Mouse (Mus musculus): ENCODE measurements around the gene Spdye4a. TPM values are rescaled to one million over a fixed set of nuclear protein-coding genes. Genes with fewer than 3 reads are reported as not detected.

Gene Spdye4a
- polyA plus RNA-seq, 1 experiment from 2014 or later: not detected

DNA sequence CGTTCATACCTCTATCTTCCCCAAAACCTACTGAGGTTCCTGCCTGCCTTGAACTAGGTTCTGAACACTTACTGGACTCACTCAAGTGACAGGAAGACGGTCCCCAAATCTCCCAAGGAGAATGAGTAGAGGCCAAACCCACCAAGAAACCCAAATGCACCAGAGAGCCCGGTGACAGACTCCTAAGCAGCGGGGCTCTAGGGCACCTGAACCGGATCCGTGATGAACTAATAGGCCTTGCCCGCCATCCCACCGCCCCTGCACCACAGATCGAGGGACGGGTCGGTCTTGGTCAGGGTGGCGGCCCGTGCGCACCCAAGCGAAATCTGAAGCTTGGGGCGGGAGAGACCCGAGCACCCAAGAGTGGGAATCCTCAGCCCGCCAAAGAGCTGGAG, 26.1 kb upstream of the Spdye4a start:
- H3K4me2 ChIP-seq (ENCODE audit: low read depth, low read length): peak overlapping the region; percentile 69; the same call in 1 of the 2 replicates
- no peak for ATAC-seq (replicated peaks; ENCODE audit: extremely low read depth, insufficient read depth, low FRiP score)
- H3K4me3 ChIP-seq (ENCODE audit: low read length): peak overlapping the region; percentile 48
- no peak overlapping the region for H3K27ac ChIP-seq (ENCODE audit: low read length)
- WGBS: 35% methylated on average over 18 of the region's 18 CpGs
- H3K36me3 ChIP-seq (ENCODE audit: control insufficient read depth, insufficient read depth): peaks cover 7% of the 10 kb centered on the region
- H3K9me3 ChIP-seq (replicated peaks; ENCODE audit: control insufficient read depth, low read length): no peaks in the 10 kb centered on the region
- H3K4me1 ChIP-seq (ENCODE audit: control insufficient read depth, insufficient read depth, low read length): peaks cover 11% of the 10 kb centered on the region
- no peak overlapping the region for H3K9ac ChIP-seq (ENCODE audit: low read length)
- peaks cover 68% of the 10 kb centered on the region for H3K27me3 ChIP-seq (ENCODE audit: control insufficient read depth, insufficient read depth, low read length)

DNA sequence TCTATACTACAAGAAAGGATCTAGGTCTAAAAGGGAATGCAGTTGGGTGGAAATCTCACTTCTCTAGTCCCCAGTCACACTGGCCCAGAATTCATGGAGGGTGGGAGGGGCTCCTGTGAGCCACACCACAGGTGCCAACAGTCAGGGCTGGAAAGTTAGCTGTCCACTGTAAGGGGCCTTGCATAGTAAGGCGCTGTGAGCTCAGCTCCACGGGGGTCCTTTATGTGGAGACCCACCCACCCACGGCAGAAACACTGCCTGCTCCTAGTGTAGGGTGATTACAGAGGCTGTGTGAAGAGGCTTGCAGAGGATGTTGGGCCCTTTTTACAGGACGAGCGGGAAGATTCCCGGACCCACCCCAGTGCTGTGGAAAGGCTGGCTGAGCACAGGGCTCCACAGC, 25.3 kb upstream of the Spdye4a start:
- no peak overlapping the region for H3K27ac ChIP-seq (ENCODE audit: low read length)
- H3K4me3 ChIP-seq (ENCODE audit: low read length): no peak overlapping the region
- WGBS: 70% methylated on average over 6 of the region's 6 CpGs
- peaks cover 11% of the 10 kb centered on the region for H3K4me1 ChIP-seq (ENCODE audit: control insufficient read depth, insufficient read depth, low read length)
- no peak for ATAC-seq (replicated peaks; ENCODE audit: extremely low read depth, insufficient read depth, low FRiP score)
- no peak overlapping the region for H3K4me2 ChIP-seq (ENCODE audit: low read depth, low read length)
- H3K36me3 ChIP-seq (ENCODE audit: control insufficient read depth, insufficient read depth): peaks cover 12% of the 10 kb centered on the region
- peaks cover 62% of the 10 kb centered on the region for H3K27me3 ChIP-seq (ENCODE audit: control insufficient read depth, insufficient read depth, low read length)
- H3K9me3 ChIP-seq (replicated peaks; ENCODE audit: control insufficient read depth, low read length): no peaks in the 10 kb centered on the region
- no peak overlapping the region for H3K9ac ChIP-seq (ENCODE audit: low read length)

DNA sequence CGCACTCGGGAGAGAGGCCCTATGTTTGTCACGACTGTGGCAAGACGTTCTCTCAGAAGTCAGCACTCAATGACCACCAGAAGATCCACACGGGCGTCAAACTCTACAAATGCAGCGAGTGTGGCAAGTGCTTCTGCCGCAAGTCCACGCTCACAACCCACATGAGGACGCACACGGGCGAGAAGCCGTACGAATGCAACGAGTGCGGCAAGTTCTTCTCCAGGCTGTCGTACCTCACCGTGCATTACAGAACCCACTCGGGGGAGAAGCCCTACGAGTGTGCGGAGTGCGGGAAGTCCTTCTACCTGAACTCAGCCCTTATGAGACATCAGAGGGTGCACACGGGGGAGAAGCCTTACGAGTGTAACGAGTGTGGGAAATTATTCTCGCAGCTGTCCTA, 18.2 kb upstream of the Spdye4a start:
- Histone ChIP-seq H3K27ac (ENCODE audit: low read length) (no peak overlapping the region), H3K27me3 (ENCODE audit: control insufficient read depth, insufficient read depth, low read length) (no peaks in the 10 kb centered on the region), H3K4me2 (ENCODE audit: low read depth, low read length) (no peak overlapping the region), H3K4me1 (ENCODE audit: control insufficient read depth, insufficient read depth, low read length) (no peaks in the 10 kb centered on the region), H3K4me3 (ENCODE audit: low read length) (no peak overlapping the region), H3K36me3 (ENCODE audit: control insufficient read depth, insufficient read depth) (peaks cover 78% of the 10 kb centered on the region), H3K9ac (ENCODE audit: low read length) (no peak overlapping the region), H3K9me3 (replicated peaks; ENCODE audit: control insufficient read depth, low read length) (peaks cover 8% of the 10 kb centered on the region; the same call in 1 of the 2 replicates)
- ATAC-seq (replicated peaks; ENCODE audit: extremely low read depth, insufficient read depth, low FRiP score): no peak
- 95% methylated on average over 26 of the region's 26 CpGs for WGBS

DNA sequence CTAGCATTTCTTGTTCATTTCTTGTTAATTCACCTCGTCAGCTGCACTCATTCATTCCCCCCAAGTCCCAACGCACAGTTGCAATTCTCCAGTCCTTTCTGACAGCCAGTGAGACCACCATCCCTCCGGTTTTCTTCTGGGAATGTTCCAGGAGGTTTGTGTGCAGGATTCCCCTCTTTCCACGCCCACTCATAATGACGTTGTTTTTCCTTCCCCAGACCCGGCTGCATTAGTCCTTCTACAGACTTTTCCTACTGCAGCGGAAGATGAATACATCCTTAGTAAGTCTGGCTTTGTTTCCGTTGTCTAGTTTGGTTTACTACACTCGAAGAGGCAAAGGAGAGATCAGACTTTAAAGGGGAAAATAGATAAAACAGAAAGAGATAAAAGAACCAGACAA, 9.3 kb upstream of the Spdye4a start:
- Histone ChIP-seq H3K4me3 (ENCODE audit: low read length) (peak overlapping the region; percentile 89), H3K9ac (ENCODE audit: low read length) (peak overlapping the region; percentile 98), H3K4me2 (ENCODE audit: low read depth, low read length) (peak overlapping the region; percentile 95), H3K27ac (ENCODE audit: low read length) (no peak overlapping the region), H3K9me3 (replicated peaks; ENCODE audit: control insufficient read depth, low read length) (no peaks in the 10 kb centered on the region), H3K27me3 (ENCODE audit: control insufficient read depth, insufficient read depth, low read length) (no peaks in the 10 kb centered on the region), H3K36me3 (ENCODE audit: control insufficient read depth, insufficient read depth) (peaks cover 26% of the 10 kb centered on the region), H3K4me1 (ENCODE audit: control insufficient read depth, insufficient read depth, low read length) (peaks cover 13% of the 10 kb centered on the region)
- 31% methylated on average over 9 of the region's 9 CpGs for WGBS
- ATAC-seq (replicated peaks; ENCODE audit: extremely low read depth, insufficient read depth, low FRiP score): no peak

DNA sequence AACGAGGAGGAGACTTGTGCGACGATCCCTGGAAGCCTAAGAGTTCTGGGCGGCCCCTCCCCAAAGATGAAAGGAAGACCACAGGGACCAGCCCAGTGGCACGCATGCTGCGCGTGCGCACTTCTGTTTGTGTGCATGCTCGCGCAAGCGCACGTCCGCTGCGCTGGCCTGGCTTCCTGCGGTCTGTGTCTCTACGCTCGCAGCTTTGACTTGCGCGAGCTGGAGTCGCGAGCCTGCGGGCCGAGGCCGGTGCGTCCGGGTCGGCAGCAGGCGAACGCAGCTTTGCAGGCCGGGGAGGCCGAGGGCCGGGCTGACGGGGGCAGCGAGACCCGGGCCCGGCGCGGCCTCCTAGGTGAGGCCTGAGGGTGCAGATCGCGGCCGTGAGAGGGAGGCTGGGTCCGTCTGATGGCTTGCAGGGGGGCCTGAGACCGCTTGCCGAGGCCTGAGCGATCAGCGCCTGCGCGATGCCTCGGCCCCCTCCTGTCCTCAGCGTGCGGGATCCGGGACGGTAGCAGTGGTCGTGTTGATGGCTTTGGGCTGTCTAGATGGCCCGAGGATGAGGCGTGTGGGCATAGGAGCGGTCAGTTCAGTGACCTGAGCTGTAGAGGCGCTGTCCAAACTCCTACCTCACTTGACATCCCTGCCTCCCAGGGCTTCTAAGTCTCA, 8.5 kb upstream of the Spdye4a start, which contains the start of gene Zfp12:
Zfp12 (plus strand) TSS at position 136 of the 666 bp plus-strand sequence.
- H3K4me2 ChIP-seq (ENCODE audit: low read depth, low read length): peak within 1 kb of the TSS; percentile 95
- H3K9me3 ChIP-seq (replicated peaks; ENCODE audit: control insufficient read depth, low read length): no peaks in the 10 kb centered on the region
- H3K4me3 ChIP-seq (ENCODE audit: low read length): peak within 1 kb of the TSS; percentile 89
- peak within 1 kb of the TSS; percentile 97 for H3K27ac ChIP-seq (ENCODE audit: low read length)
- peaks cover 13% of the 10 kb centered on the region for H3K4me1 ChIP-seq (ENCODE audit: control insufficient read depth, insufficient read depth, low read length)
- no peaks in the 10 kb centered on the region for H3K27me3 ChIP-seq (ENCODE audit: control insufficient read depth, insufficient read depth, low read length)
- peak within 1 kb of the TSS; percentile 98 for H3K9ac ChIP-seq (ENCODE audit: low read length)
- peaks cover 17% of the 10 kb centered on the region for H3K36me3 ChIP-seq (ENCODE audit: control insufficient read depth, insufficient read depth)
- peak; percentile 99 for ATAC-seq (replicated peaks; ENCODE audit: extremely low read depth, insufficient read depth, low FRiP score)
- under 1% methylated on average over 58 of the region's 58 CpGs for WGBS

DNA sequence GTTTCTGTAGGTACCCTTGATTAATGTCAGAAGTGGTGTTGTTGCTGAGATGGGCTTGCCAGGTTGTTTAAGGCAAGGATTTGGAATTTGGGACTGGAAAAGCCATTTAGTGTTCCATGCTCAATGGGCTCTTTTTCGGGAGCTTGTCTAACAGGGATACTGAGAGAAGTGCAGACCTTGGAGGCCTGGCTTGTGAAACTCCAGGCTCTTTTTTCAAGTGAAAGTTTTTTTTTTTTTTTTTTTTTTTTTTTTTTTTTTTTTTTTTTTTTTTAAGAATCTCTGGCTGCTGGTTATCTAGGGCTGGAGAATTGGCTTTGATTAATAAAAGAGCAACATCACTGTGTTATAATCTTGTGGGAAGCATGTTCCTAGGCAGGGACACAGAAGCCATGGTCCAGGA, 4.4 kb downstream of the Spdye4a start:
- no peak overlapping the region for H3K4me3 ChIP-seq (ENCODE audit: low read length)
- H3K9ac ChIP-seq (ENCODE audit: low read length): no peak overlapping the region
- ATAC-seq (replicated peaks; ENCODE audit: extremely low read depth, insufficient read depth, low FRiP score): no peak
- H3K36me3 ChIP-seq (ENCODE audit: control insufficient read depth, insufficient read depth): no peaks in the 10 kb centered on the region
- WGBS: 69% methylated on average over 1 of the region's 1 CpGs
- no peak overlapping the region for H3K4me2 ChIP-seq (ENCODE audit: low read depth, low read length)
- H3K27ac ChIP-seq (ENCODE audit: low read length): no peak overlapping the region
- H3K27me3 ChIP-seq (ENCODE audit: control insufficient read depth, insufficient read depth, low read length): no peaks in the 10 kb centered on the region
- no peaks in the 10 kb centered on the region for H3K9me3 ChIP-seq (replicated peaks; ENCODE audit: control insufficient read depth, low read length)
- H3K4me1 ChIP-seq (ENCODE audit: control insufficient read depth, insufficient read depth, low read length): no peaks in the 10 kb centered on the region

DNA sequence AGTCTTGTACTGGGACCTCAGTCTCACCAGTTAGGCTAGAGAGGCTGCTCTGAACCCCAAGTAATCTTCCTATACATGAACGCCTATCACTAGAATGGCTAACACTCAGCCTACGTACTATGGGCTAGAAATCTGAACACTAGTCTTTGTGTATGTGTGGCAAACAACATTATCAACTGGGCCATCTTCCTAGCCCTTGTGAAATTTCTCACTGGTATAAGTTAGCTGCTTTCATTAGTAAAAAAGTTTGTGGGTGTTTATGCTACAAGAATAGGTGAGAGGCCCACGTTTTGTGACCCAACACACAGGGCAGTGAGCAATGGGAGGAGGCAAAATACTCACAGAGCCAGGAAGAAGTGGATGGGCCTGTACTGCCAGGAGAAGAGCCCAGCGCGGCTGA, 5.7 kb downstream of the Spdye4a start:
- Histone ChIP-seq H3K4me1 (ENCODE audit: control insufficient read depth, insufficient read depth, low read length) (no peaks in the 10 kb centered on the region), H3K9ac (ENCODE audit: low read length) (no peak overlapping the region), H3K4me2 (ENCODE audit: low read depth, low read length) (no peak overlapping the region), H3K4me3 (ENCODE audit: low read length) (no peak overlapping the region), H3K9me3 (replicated peaks; ENCODE audit: control insufficient read depth, low read length) (no peaks in the 10 kb centered on the region), H3K36me3 (ENCODE audit: control insufficient read depth, insufficient read depth) (no peaks in the 10 kb centered on the region), H3K27me3 (ENCODE audit: control insufficient read depth, insufficient read depth, low read length) (no peaks in the 10 kb centered on the region), H3K27ac (ENCODE audit: low read length) (no peak overlapping the region)
- no peak for ATAC-seq (replicated peaks; ENCODE audit: extremely low read depth, insufficient read depth, low FRiP score)
- 74% methylated on average over 5 of the region's 5 CpGs for WGBS

DNA sequence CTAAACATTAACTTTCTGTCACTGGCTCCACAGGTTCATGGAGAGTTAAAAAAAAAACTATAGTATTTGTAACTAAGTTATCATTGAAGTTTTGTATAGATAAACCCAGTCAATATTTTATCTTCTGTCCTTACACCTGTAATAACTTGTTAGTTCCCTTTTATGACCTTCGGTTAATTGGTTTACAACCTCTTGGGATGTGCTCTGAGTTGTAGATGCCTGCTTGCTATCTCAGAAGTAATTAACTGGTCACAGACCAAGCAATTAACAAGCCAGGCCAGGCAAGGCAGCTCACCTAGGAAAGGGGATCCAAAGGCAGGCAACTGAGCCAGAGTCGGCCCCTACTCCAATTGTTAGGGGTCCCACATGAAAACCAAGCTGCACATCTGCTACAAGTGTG, 12.9 kb downstream of the Spdye4a start:
- Histone ChIP-seq H3K9me3 (replicated peaks; ENCODE audit: control insufficient read depth, low read length) (peaks cover 1% of the 10 kb centered on the region), H3K27ac (ENCODE audit: low read length) (no peak overlapping the region), H3K4me3 (ENCODE audit: low read length) (no peak overlapping the region), H3K4me2 (ENCODE audit: low read depth, low read length) (no peak overlapping the region), H3K36me3 (ENCODE audit: control insufficient read depth, insufficient read depth) (no peaks in the 10 kb centered on the region), H3K4me1 (ENCODE audit: control insufficient read depth, insufficient read depth, low read length) (no peaks in the 10 kb centered on the region), H3K9ac (ENCODE audit: low read length) (no peak overlapping the region), H3K27me3 (ENCODE audit: control insufficient read depth, insufficient read depth, low read length) (no peaks in the 10 kb centered on the region)
- WGBS: 81% methylated on average over 2 of the region's 2 CpGs
- ATAC-seq (replicated peaks; ENCODE audit: extremely low read depth, insufficient read depth, low FRiP score): no peak

DNA sequence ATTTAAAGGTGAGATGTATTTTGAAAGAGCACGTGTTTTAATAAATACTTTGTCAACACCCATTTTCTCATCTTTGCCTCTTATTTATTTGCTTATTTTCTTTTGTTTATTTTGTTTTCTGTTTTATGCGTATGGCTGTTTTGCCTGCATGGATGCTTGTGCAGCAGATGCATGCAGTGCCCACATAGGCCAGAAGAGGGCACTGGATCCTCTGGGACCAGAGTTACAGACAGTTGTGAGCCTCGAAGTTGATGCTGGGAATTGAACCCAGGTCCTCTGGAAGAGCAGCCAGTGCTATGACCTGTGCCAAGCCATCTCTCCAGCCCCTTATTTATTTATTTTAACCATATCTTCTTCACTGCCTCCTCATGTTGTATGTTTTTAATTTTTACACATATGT, 21.7 kb downstream of the Spdye4a start:
- Histone ChIP-seq H3K4me3 (ENCODE audit: low read length) (no peak overlapping the region), H3K9ac (ENCODE audit: low read length) (no peak overlapping the region), H3K27me3 (ENCODE audit: control insufficient read depth, insufficient read depth, low read length) (no peaks in the 10 kb centered on the region), H3K36me3 (ENCODE audit: control insufficient read depth, insufficient read depth) (no peaks in the 10 kb centered on the region), H3K9me3 (replicated peaks; ENCODE audit: control insufficient read depth, low read length) (peaks cover 9% of the 10 kb centered on the region), H3K4me1 (ENCODE audit: control insufficient read depth, insufficient read depth, low read length) (no peaks in the 10 kb centered on the region), H3K4me2 (ENCODE audit: low read depth, low read length) (no peak overlapping the region), H3K27ac (ENCODE audit: low read length) (no peak overlapping the region)
- ATAC-seq (replicated peaks; ENCODE audit: extremely low read depth, insufficient read depth, low FRiP score): no peak
- WGBS: 78% methylated on average over 3 of the region's 3 CpGs

Data from heart, embryonic 16.5 days (tissue).